Mouse (Mus musculus) liver, adult 2 months (tissue): ENCODE measurements around the gene Gng5. TPM values are rescaled to one million over a fixed set of nuclear protein-coding genes. Genes with fewer than 3 reads are reported as not detected.
A peak's percentile ranks its signal among the peaks of the same experiment; 100 is the strongest.

ENCODE experiments used
- DNase-seq: peaks from one replicate; pipeline ENCODE4 v3.0.0-alpha.2; 2011; ENCODE audit warnings: low read depth, low spot score; ENCODE audit errors: extremely low read depth
- H3K27ac ChIP-seq: fragments of 200-500 bp; replicated peaks from 2 replicates; pipeline ENCODE4 v1.5.1; 2012; ENCODE audit warnings: low read depth, mild to moderate bottlenecking, control low read depth, inconsistent platforms, low read length; ENCODE audit not compliant: insufficient read depth
- H3K27me3 ChIP-seq: fragments of 200-500 bp; 2 replicates; pipeline ENCODE4 v1.6.1; 2012; ENCODE audit warnings: mild to moderate bottlenecking, moderate library complexity, low read length, inconsistent platforms; ENCODE audit not compliant: control insufficient read depth, insufficient read depth
- H3K36me3 ChIP-seq: fragments of 200-500 bp; 2 replicates; pipeline ENCODE4 v1.6.1; 2012; ENCODE audit warnings: low read length, inconsistent platforms; ENCODE audit not compliant: control insufficient read depth, insufficient read depth
- H3K4me1 ChIP-seq: fragments of 200-500 bp; 2 replicates; pipeline ENCODE4 v1.6.1; 2011; ENCODE audit warnings: low read length; ENCODE audit not compliant: control insufficient read depth, insufficient read depth
- H3K4me3 ChIP-seq: fragments of 200-500 bp; 2 replicates; pipeline ENCODE4 v1.5.1; 2011; ENCODE audit warnings: low read depth, mild to moderate bottlenecking, control low read depth, low read length, moderate library complexity; ENCODE audit not compliant: insufficient read depth
- H3K79me2 ChIP-seq: fragments of 200-500 bp; 2 replicates; pipeline ENCODE4 v1.6.1; 2012; ENCODE audit warnings: inconsistent platforms, mild to moderate bottlenecking, low read length, moderate library complexity; ENCODE audit not compliant: control insufficient read depth, insufficient read depth
- H3K9ac ChIP-seq: fragments of 200-500 bp; 2 replicates; pipeline ENCODE4 v1.6.1; 2012; ENCODE audit warnings: low read depth, mild to moderate bottlenecking, control low read depth, inconsistent platforms, low read length
- CTCF ChIP-seq: fragments of 200-500 bp; IDR thresholded peaks from 2 replicates; pipeline ENCODE4 v1.5.1; 2011; ENCODE audit warnings: low read depth, low read length, control low read depth
- POLR2A ChIP-seq: fragments of 200-500 bp; IDR thresholded peaks from 2 replicates; pipeline ENCODE4 v1.6.1; 2011; ENCODE audit warnings: low read length, control low read depth; ENCODE audit not compliant: insufficient read depth; ENCODE audit errors: extremely low read depth
- WGBS: fragments of 180-500 bp; shearing (Covaris S2); methylation state at CpG from one replicate; pipeline ENCODE4 v1.1.7; 2018; 5-methylcytosine and 5-hydroxymethylcytosine counted together
- polyA plus RNA-seq: library from polyadenylated mRNA; depleted of rRNA; stranded (reverse); fragments of >200 nt; gene quantifications from 2 replicates; pipeline ENCODE4 v1.2.3, GENCODE M21; 2012
- total RNA-seq: library from RNA; depleted of rRNA; stranded (reverse); fragments of >200 nt; gene quantifications from 2 replicates; pipeline ENCODE4 v1.2.3, GENCODE M21; 2014

The Gng5 gene
- total and polyA plus RNA-seq, 2 experiments: 198 to 284 TPM

DNA sequence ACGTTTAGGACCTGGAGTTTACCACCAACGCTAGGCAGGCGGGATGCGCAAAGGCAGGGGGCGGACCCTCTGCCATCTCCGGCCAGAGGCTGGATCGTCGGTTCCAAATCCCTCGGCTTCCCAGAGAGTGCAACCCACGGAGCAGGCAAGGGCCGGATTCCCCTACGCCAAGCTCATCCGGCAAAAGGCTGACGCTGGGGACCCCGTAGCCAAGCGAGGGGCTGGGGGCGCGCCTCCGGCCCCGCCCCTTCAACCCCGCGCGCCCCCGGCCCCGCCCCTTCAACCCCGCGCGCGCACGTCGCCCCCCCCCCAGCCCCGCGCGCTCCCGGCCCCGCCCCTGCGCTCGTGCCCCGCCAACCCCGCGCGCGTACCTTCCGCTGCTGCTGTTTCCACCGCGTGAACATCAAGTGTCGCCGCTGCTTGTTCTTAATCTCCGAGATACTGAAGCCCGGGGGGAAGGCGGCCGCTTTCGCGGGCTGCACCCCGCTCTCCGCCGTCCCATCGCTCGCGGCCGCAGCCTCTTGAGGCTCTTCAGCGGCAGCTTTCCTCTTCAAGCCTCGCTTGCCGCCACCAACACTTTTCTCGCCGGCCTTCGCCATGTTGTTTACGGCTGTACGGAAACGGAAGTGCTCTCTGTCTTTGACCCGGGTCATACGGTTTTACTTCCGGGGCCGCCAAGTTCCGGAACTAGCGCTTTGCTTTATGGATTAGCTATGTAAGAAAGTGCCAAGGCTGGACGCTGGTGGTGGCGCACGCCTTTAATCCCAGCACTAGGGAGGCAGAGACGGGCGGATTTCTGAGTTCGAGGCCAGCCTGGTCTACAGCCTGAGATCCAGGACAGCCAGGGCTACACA, 21.4 kb downstream of the Gng5 start, which contains the start of gene Rpf1:
Gene Rpf1 (minus strand): TSS at position 632 of the 854 bp plus-strand sequence.
- Histone ChIP-seq H3K36me3 (peaks cover 18% of the 10 kb centered on the region), H3K4me3 (peak within 1 kb of the TSS; percentile 95), H3K79me2 (peaks cover 13% of the 10 kb centered on the region; the same call in 1 of the 2 replicates), H3K4me1 (peaks cover 4% of the 10 kb centered on the region; the same call in 1 of the 2 replicates), H3K27me3 (no peaks in the 10 kb centered on the region), H3K27ac (peak within 1 kb of the TSS; percentile 98), H3K9ac (peak within 1 kb of the TSS; percentile 95)
- WGBS: under 1% methylated on average over 57 of the region's 82 CpGs
- TF ChIP-seq POLR2A (no peak; the same call in 1 of the 2 replicates), CTCF (no peak)
- peak; percentile 89 for DNase-seq

DNA sequence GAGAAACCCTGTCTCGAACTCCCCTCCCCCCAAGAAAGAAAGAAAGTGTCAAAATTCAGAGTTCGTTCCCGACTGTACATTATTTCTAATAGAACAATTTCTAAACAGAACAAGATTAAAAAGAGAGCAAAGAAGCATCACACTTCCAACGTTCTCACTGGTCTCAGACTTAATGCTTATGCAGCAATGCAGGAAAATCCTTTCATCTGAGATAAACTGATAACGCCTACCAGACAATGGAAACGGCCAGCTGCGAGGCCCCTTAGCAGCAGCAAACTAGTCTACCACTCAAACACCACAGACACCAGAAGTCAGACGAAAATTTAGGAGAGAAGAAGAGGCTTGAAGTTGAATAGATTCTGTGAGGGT, 22.0 kb downstream of the Gng5 start:
- WGBS: 8% methylated on average over 8 of the region's 8 CpGs
- TF ChIP-seq POLR2A: no peak
- TF ChIP-seq CTCF: no peak
- peak overlapping the region; percentile 95 for H3K4me3 ChIP-seq
- H3K27me3 ChIP-seq: no peaks in the 10 kb centered on the region
- DNase-seq: no peak
- peak overlapping the region; percentile 58 for H3K9ac ChIP-seq
- peaks cover 16% of the 10 kb centered on the region for H3K36me3 ChIP-seq
- H3K4me1 ChIP-seq: peaks cover 4% of the 10 kb centered on the region; the same call in 1 of the 2 replicates
- peak overlapping the region; percentile 98 for H3K27ac ChIP-seq
- H3K79me2 ChIP-seq: peaks cover 13% of the 10 kb centered on the region; the same call in 1 of the 2 replicates

DNA sequence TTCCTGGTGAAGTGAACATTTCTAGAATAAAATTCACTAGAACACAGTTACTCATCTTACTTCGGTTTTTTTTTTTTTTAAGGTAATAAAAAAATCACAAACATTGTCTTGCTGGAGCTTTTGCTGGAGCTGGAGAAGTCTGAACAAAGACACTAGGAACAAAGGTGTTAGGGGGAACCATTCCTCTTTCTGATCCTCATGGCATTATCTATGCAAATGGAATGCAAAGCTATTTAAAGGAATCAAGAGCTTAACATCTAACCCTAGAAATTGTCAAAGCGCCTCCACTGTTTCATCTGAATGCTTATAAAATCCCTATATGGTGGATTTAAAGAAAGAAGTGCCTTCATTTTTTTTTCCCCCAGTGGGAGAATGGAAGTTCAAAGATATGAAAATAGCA, 28.7 kb downstream of the Gng5 start:
- Histone ChIP-seq H3K4me3 (no peak overlapping the region), H3K36me3 (no peaks in the 10 kb centered on the region), H3K79me2 (no peaks in the 10 kb centered on the region), H3K27me3 (no peaks in the 10 kb centered on the region), H3K9ac (no peak overlapping the region), H3K4me1 (no peaks in the 10 kb centered on the region), H3K27ac (no peak overlapping the region)
- TF ChIP-seq CTCF: no peak
- no peak for TF ChIP-seq POLR2A
- DNase-seq: no peak
- 61% methylated on average over 2 of the region's 2 CpGs for WGBS

DNA sequence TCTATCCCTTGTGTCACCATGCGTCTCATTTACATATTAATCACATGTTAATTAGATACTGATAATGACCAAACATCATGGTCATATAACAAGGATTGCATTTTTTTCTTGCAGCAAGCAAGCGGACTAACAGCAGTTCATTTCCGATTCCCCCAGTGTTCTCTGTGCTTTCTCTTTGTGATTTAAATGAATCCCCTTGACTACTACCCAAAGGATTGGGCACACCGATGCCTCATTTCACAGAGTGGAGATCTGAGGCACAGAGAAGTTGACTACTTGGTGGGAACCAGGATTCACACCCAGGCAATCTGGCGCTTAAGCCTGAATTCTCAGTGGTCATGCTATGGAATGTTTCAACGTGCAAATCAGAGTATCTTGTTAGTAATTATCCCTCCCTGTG, 35.4 kb downstream of the Gng5 start:
- 78% methylated on average over 6 of the region's 6 CpGs for WGBS

DNA sequence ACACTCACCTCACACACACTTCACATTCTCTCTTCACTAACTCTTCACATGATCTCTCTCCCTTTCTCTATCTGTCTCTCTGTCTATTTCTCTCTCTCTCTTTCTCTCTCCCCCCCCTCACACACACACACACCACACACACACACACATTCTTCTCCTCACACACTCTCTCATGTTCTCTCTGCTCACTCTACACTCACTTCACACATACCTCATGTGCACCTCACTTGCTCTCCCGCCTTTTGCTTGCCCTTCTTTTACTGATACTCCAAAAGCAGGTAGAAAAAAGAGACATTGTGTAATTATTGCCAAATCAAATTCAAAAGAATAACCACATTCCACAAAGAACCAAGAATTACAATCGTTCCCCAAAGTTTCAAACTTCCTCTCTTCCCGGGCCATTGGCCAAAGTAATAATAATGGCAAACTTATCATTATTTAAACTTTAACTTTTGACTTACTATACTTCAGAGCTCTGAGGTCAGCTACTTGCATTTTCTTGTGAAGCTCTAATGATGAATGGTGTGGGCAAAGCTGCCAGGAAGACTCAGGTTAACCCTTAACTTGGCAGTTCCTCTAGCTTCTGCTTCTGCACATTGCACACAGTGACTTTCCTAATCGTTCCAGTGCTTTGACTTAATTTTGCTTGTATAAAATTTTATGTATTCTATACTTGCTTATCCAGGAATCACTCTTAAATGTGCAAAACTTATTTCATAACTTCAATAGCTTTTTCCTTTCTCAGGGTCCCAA, 41.1 kb downstream of the Gng5 start:
- Histone ChIP-seq H3K36me3 (no peaks in the 10 kb centered on the region), H3K27me3 (no peaks in the 10 kb centered on the region), H3K27ac (no peak overlapping the region), H3K4me1 (no peaks in the 10 kb centered on the region), H3K9ac (no peak overlapping the region), H3K4me3 (no peak overlapping the region), H3K79me2 (no peaks in the 10 kb centered on the region)
- TF ChIP-seq CTCF: no peak
- TF ChIP-seq POLR2A: no peak
- WGBS: 59% methylated on average over 4 of the region's 4 CpGs
- DNase-seq: no peak

More for the DNA sequence above, 35.4 kb downstream of the Gng5 start:
- no peaks in the 10 kb centered on the region for H3K79me2 ChIP-seq
- TF ChIP-seq POLR2A: no peak
- TF ChIP-seq CTCF: no peak
- no peaks in the 10 kb centered on the region for H3K27me3 ChIP-seq
- H3K4me1 ChIP-seq: no peaks in the 10 kb centered on the region
- H3K27ac ChIP-seq: no peak overlapping the region
- H3K4me3 ChIP-seq: no peak overlapping the region
- DNase-seq: no peak
- no peak overlapping the region for H3K9ac ChIP-seq
- no peaks in the 10 kb centered on the region for H3K36me3 ChIP-seq
